Mouse (Mus musculus) erythroblast, embryonic 14.5 days (primary cell): ENCODE data around the gene Azin2.

Source experiments
- GATA1 ChIP-seq: IDR thresholded peaks from 2 replicates; pipeline ENCODE4 v1.6.1; 2012; ENCODE audit warnings: low read length, inconsistent platforms, mixed read lengths
- TAL1 ChIP-seq: IDR thresholded peaks from 3 replicates; pipeline ENCODE4 v1.6.1; 2012; ENCODE audit warnings: low read length, inconsistent platforms, mixed read lengths

DNA sequence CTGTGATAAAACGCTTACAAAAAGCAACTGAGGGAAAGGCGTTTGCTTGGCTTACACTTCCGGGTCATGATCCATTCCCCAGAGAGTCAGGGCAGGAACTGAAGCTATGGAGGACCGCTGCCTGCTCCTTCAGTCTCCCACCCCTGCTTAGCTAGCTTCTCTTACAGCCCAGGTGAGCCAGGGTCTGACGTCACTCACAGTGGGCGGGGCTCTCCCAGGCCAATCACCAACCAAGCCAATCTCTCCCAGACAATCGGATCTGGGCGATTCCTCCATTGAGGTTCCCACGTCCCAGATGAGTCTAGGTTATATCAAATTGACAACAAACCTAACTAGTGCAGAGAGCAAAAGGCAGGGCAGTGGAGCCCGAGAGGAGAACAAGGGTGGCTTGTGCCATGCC, 43.1 kb downstream of the Azin2 start:
- no peak for TF ChIP-seq TAL1
- no peak for TF ChIP-seq GATA1
